Mouse (Mus musculus) midbrain, embryonic 15.5 days (tissue): ENCODE results near the gene Plxnb2. TPM values are rescaled to one million over a fixed set of nuclear protein-coding genes. Genes with fewer than 3 reads are reported as not detected.

Source experiments
- microRNA-seq: library from miRNA; unstranded; fragments of <30 nt; microRNA quantifications from one replicate; pipeline ENCODE4, GENCODE M21; 2016
- polyA plus RNA-seq: library from polyadenylated mRNA; unstranded; fragments of >200 nt; fragmentation: Nextera tagmentation; extraction: Ambion mirVana; gene quantifications from 2 replicates; pipeline ENCODE4 v1.2.1, GENCODE M21; 2015

Plxnb2 gene
- polyA plus RNA-seq, 1 experiment from 2014 or later: 101 TPM

Small RNA genes lying within 50 kb of the gene (microRNA-seq; reads per million reads assigned to microRNA genes)
- gene Mir6958 (6.3 reads per million, percentile 25 among the genes with 10 or more reads in this experiment), gene Mir7118 (not detected)

Other genes starting within 250 kb of the Plxnb2 start
- 0.17 TPM in 2 replicates for gene Ttll8, start 226.4 kb downstream of the Plxnb2 start, polyA plus RNA-seq
- gene Mlc1, start 201.8 kb downstream of the Plxnb2 start, polyA plus RNA-seq: 14.8 and 15.5 TPM in 2 replicates
- not detected in 2 replicates for gene Mov10l1, start 197.9 kb downstream of the Plxnb2 start, polyA plus RNA-seq
- gene Panx2, start 121.1 kb downstream of the Plxnb2 start, polyA plus RNA-seq: 8.5 and 9.1 TPM in 2 replicates
- gene Trabd, start 105.7 kb downstream of the Plxnb2 start, polyA plus RNA-seq: 39.3 and 40.2 TPM in 2 replicates
- 20.4 and 22.4 TPM in 2 replicates for gene Selenoo, start 91.7 kb downstream of the Plxnb2 start, polyA plus RNA-seq
- gene Tubgcp6, start 57.7 kb downstream of the Plxnb2 start, polyA plus RNA-seq: 20.1 and 21.2 TPM in 2 replicates
- gene Hdac10, start 52.1 kb downstream of the Plxnb2 start, polyA plus RNA-seq: 27.0 and 31.4 TPM in 2 replicates
- gene Mapk12, start 40.1 kb downstream of the Plxnb2 start, polyA plus RNA-seq: 4.0 and 5.1 TPM in 2 replicates
- 30.8 and 32.5 TPM in 2 replicates for gene Mapk11, start 31.2 kb downstream of the Plxnb2 start, polyA plus RNA-seq
- 117 and 123 TPM in 2 replicates for gene Dennd6b, start 15.7 kb upstream of the Plxnb2 start, polyA plus RNA-seq
- 83.2 and 89.8 TPM in 2 replicates for gene Ppp6r2, start 30.8 kb upstream of the Plxnb2 start, polyA plus RNA-seq
- gene Sbf1, start 134.5 kb upstream of the Plxnb2 start, polyA plus RNA-seq: 106 and 112 TPM in 2 replicates
- not detected in 2 replicates for gene Adm2, start 141.9 kb upstream of the Plxnb2 start, polyA plus RNA-seq
- gene Miox, start 153.6 kb upstream of the Plxnb2 start, polyA plus RNA-seq: not detected in 2 replicates
- gene Lmf2, start 174.9 kb upstream of the Plxnb2 start, polyA plus RNA-seq: 30.5 and 35.0 TPM in 2 replicates
- gene Ncaph2, start 174.9 kb upstream of the Plxnb2 start, polyA plus RNA-seq: 115 and 121 TPM in 2 replicates
- gene Sco2, start 193.1 kb upstream of the Plxnb2 start, polyA plus RNA-seq: 15.7 and 15.8 TPM in 2 replicates
- 2.1 and 2.7 TPM in 2 replicates for gene Tymp, start 196.3 kb upstream of the Plxnb2 start, polyA plus RNA-seq
- gene Odf3b, start 198.5 kb upstream of the Plxnb2 start, polyA plus RNA-seq: 3.4 and 4.3 TPM in 2 replicates
- 0.05 TPM in 1 of 2 replicates, not detected in the other for gene Klhdc7b, start 204.1 kb upstream of the Plxnb2 start, polyA plus RNA-seq
- gene Syce3, start 229.7 kb upstream of the Plxnb2 start, polyA plus RNA-seq: not detected in 2 replicates
- 1.2 and 1.8 TPM in 2 replicates for gene Cpt1b, start 245.1 kb upstream of the Plxnb2 start, polyA plus RNA-seq
- 7.3 and 8.2 TPM in 2 replicates for gene C730034F03Rik, start 248.8 kb upstream of the Plxnb2 start, polyA plus RNA-seq
- not detected in 2 replicates for gene Gm44502, start 248.9 kb upstream of the Plxnb2 start, polyA plus RNA-seq
- gene Chkb, start 249.1 kb upstream of the Plxnb2 start, polyA plus RNA-seq: 91.8 and 92.3 TPM in 2 replicates